Mouse (Mus musculus) stomach, embryonic 15.5 days (tissue): ENCODE data around the gene Myl10. TPM values are rescaled to one million over a fixed set of nuclear protein-coding genes. Genes with fewer than 3 reads are reported as not detected.
A peak's percentile ranks its signal among the peaks of the same experiment; 100 is the strongest.
"Not testable (repeated sequence)": the region's sequence is repeated elsewhere in the genome, so short reads cannot be mapped to it uniquely, and the experiment has no call there.

ENCODE experiments used
- ATAC-seq: fragments of 200-750 bp; cut with Nextera tagmentation; 2 replicates; pipeline ENCODE4 v1.8.0; 2017; ENCODE audit warnings: low read depth, moderate number of reproducible peaks, moderate TSS enrichment; ENCODE audit not compliant: insufficient read depth, low FRiP score
- H3K27ac ChIP-seq: fragments of 300-500 bp; sonication (generic); 2 replicates; pipeline ENCODE4 v1.5.1; 2015; ENCODE audit warnings: mild to moderate bottlenecking, inconsistent platforms
- H3K27me3 ChIP-seq: fragments of 300-500 bp; sonication (generic); replicated peaks from 2 replicates; pipeline ENCODE4 v1.6.1; 2015; ENCODE audit warnings: inconsistent platforms
- H3K36me3 ChIP-seq: fragments of 300-500 bp; sonication (generic); 2 replicates; pipeline ENCODE4 v1.6.1; 2015; ENCODE audit warnings: inconsistent platforms
- H3K4me1 ChIP-seq: fragments of 300-500 bp; sonication (generic); 2 replicates; pipeline ENCODE4 v1.6.1; 2015; ENCODE audit warnings: inconsistent platforms
- H3K4me2 ChIP-seq: fragments of 300-500 bp; sonication (generic); 2 replicates; pipeline ENCODE4 v1.6.1; 2015; ENCODE audit warnings: mild to moderate bottlenecking, inconsistent platforms
- H3K4me3 ChIP-seq: fragments of 300-500 bp; sonication (generic); replicated peaks from 2 replicates; pipeline ENCODE4 v1.5.1; 2015; ENCODE audit warnings: inconsistent platforms
- H3K9ac ChIP-seq: fragments of 300-500 bp; sonication (generic); 2 replicates; pipeline ENCODE4 v1.6.1; 2015; ENCODE audit warnings: inconsistent platforms
- H3K9me3 ChIP-seq: fragments of 300-500 bp; sonication (generic); 2 replicates; pipeline ENCODE4 v1.6.1; 2016; ENCODE audit warnings: inconsistent platforms
- WGBS: fragments of 180-500 bp; shearing (Covaris S2); methylation state at CpG from one replicate; pipeline ENCODE4 v1.1.7; 2015; 5-methylcytosine and 5-hydroxymethylcytosine counted together
- polyA plus RNA-seq: library from polyadenylated mRNA; unstranded; fragments of >200 nt; fragmentation: Nextera tagmentation; extraction: Ambion mirVana; gene quantifications from 2 replicates; pipeline ENCODE4 v1.2.1, GENCODE M21; 2015

Gene Myl10
- polyA plus RNA-seq, 1 experiment from 2014 or later: 0.28 TPM

DNA sequence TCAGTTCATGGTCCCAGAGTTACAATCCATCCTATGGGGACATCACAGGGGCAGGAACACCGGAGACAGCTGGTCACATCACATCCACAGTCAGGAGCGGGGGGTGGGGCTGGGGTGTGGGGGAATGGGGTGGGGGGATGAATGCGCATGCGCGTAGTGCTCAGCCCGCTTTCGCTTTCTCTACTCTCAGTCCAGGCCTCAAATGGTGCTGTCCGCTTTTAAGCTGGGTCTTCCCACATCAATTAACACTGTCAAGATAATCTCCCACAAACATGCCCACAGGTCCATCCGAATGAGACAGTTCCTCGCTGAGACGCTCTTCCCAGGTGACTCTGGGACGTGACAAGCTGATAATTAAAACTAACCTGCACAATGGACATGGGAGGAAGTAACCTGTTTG, 15.2 kb downstream of the Myl10 start:
- H3K27ac ChIP-seq: no peak overlapping the region
- 65% methylated on average over 12 of the region's 12 CpGs for WGBS
- no peaks in the 10 kb centered on the region for H3K9me3 ChIP-seq
- no peaks in the 10 kb centered on the region for H3K36me3 ChIP-seq
- no peak overlapping the region for H3K4me3 ChIP-seq
- ATAC-seq: no peak
- no peaks in the 10 kb centered on the region for H3K27me3 ChIP-seq
- H3K9ac ChIP-seq: no peak overlapping the region
- no peak overlapping the region for H3K4me2 ChIP-seq
- H3K4me1 ChIP-seq: peaks cover 9% of the 10 kb centered on the region; the same call in 1 of the 2 replicates

DNA sequence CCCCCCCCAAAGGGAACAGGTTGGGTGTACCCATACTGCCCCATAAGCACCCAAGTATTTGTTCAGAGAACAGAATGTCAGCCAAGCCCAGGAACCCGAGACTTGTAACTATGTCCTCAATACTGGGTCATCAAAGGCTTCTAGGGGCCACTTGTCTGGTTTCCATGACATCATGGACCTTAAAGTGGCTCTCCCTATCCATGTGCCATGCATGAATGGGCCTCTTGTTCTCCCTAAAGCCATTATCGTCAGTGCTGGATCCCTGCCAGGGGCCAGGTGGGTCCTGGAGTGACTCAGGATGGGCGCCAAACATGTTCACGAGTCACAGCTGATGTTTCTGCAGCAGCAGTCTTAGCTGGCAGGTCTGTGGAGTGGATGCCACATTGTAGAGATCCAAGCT, 17.8 kb downstream of the Myl10 start:
- 37% methylated on average over 4 of the region's 4 CpGs for whole genome bisulfite sequencing
- Histone ChIP-seq H3K27me3 (no peaks in the 10 kb centered on the region; the same call in 1 of the 2 replicates), H3K27ac (no peak overlapping the region), H3K4me1 (peaks cover 9% of the 10 kb centered on the region; the same call in 1 of the 2 replicates), H3K4me3 (no peak overlapping the region), H3K9me3 (no peaks in the 10 kb centered on the region), H3K36me3 (no peaks in the 10 kb centered on the region), H3K9ac (no peak overlapping the region), H3K4me2 (no peak overlapping the region)
- peak; percentile 26; the same call in 1 of the 2 replicates for ATAC-seq

DNA sequence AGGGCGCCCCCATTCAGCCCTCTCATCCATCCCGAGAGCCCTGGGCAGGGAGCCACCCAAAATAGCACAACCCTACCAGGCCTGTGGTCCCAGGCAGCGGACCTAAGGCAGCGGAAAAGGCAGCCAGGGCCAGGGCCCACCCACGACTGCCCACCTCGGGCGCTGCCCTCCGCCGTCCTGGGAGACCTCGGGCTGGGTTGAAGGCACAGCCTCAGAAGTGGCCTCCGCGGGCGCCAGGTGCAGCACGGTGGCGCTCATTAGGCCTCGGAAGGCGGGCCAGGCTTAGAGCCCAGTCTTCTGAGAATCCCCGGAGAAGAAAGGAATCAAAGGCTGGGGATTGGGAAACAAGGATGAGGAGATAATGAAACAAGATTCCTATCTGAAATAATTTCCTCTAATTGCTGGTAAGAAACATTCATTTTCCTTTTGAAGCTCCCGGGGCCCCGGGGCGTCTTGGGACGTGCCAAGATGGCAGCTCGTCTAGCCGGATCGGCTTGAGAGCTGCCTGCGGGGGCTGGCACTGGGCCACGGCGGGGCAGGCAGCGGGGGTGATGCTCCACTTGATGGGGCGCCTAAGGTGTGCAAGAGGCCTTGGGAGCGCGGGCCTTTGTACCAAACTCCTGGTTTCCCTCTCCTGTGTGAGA, 21.4 kb downstream of the Myl10 start:
- Histone ChIP-seq H3K4me2 (peak overlapping the region; percentile 39), H3K36me3 (no peaks in the 10 kb centered on the region), H3K9me3 (no peaks in the 10 kb centered on the region), H3K9ac (no peak overlapping the region), H3K4me1 (0 out of 2 replicates have a peak, but pooled peaks cover 5% of the 10 kb centered on the region), H3K27ac (no peak overlapping the region), H3K27me3 (no peaks in the 10 kb centered on the region; the same call in 1 of the 2 replicates), H3K4me3 (peak overlapping the region; percentile 7; the same call in 1 of the 2 replicates)
- ATAC-seq: no peak
- 24% methylated on average over 32 of the region's 32 CpGs for WGBS

DNA sequence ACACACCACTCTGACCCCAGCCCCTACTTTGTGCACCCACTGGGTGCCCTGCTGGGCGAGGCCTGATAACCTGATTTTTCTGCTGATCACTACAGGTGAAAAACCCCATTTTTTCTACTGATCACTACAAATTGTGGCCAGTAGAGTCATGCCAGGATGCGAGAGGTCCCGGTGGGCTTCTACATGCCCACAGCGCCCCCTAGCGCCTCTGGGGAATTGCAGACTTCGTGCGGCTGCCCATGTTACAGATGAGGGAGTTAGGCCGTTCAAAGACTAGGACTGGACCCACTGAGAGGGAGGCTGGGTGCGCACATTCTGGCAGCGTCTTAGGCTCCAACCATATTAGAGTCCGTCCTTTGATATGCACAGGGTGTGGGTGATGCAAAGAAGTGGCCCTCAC, 21.9 kb downstream of the Myl10 start:
- H3K4me2 ChIP-seq: peak overlapping the region; percentile 39
- H3K36me3 ChIP-seq: no peaks in the 10 kb centered on the region
- 0 out of 2 replicates have a peak, but pooled peaks cover 5% of the 10 kb centered on the region for H3K4me1 ChIP-seq
- H3K4me3 ChIP-seq: peak overlapping the region; percentile 7; the same call in 1 of the 2 replicates
- H3K9me3 ChIP-seq: no peaks in the 10 kb centered on the region
- no peaks in the 10 kb centered on the region; the same call in 1 of the 2 replicates for H3K27me3 ChIP-seq
- H3K27ac ChIP-seq: no peak overlapping the region
- no peak overlapping the region for H3K9ac ChIP-seq
- WGBS: 27% methylated on average over 11 of the region's 11 CpGs
- ATAC-seq: no peak

DNA sequence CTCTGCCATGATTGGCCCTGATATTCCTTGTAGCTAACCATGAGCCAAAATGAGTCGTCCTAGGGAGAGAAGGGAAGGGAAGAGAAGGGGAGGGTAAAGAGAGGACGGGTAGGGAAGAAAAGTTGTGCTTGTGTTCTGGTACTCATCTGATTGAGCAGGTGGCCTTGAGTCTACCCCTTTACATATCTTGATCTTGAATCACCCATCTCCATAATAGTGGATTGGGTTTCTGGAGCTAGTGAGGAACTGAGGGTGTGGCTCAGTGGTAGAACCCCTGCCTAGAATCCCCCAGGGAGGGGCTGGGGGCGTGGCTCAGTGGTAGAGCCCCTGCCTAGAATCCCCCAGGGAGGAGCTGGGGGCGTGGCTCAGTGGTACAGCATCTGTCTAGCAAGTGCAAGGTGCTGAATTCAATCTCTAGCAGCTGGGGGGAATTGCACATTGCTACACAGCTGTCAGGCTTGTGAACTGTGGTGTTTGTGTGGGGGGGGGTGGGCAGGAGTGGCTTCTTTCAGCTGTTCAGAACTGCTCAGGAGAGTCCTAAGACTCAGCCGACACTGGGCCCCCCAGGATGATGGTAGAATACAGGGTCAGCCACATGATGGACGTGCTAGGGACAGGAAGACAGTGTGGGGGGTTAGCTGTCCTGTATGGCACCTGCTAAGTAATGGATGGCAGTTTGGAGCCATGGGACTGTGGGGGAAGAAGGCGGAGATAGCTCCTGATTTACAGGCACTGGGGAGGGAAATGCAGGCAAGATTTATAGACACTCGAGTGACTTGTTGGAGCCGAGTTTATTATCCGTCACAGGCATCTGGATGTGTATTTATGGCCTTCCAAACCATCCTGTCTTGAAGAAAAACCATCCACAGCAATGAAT, 24.0 kb downstream of the Myl10 start:
- Histone ChIP-seq H3K9ac (no peak overlapping the region), H3K4me3 (no peak overlapping the region), H3K4me1 (no peaks in the 10 kb centered on the region), H3K4me2 (no peak overlapping the region), H3K27me3 (no peaks in the 10 kb centered on the region; the same call in 1 of the 2 replicates), H3K27ac (no peak overlapping the region), H3K9me3 (no peaks in the 10 kb centered on the region), H3K36me3 (no peaks in the 10 kb centered on the region)
- 58% methylated on average over 10 of the region's 10 CpGs for WGBS
- ATAC-seq: no peak

DNA sequence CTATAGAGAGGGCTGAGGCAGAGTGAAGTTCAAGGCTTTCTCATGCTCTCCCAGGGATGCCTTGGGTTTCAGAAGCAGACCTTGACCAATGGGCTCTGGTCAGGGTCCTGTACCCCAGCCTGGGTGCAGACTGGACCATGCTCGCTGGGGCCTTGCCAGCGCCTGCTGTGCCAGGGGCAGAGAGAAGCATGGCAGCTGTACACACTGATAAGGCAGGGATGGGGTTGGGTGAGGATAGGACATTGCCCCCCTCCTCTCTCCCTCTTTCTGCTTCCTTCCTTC, 24.6 kb downstream of the Myl10 start:
- no peak for ATAC-seq
- no peaks in the 10 kb centered on the region for H3K36me3 ChIP-seq
- no peaks in the 10 kb centered on the region for H3K9me3 ChIP-seq
- no peaks in the 10 kb centered on the region for H3K4me1 ChIP-seq
- WGBS: 59% methylated on average over 2 of the region's 2 CpGs
- H3K27ac ChIP-seq: no peak overlapping the region
- H3K4me3 ChIP-seq: no peak overlapping the region
- H3K27me3 ChIP-seq: no peaks in the 10 kb centered on the region; the same call in 1 of the 2 replicates
- no peak overlapping the region for H3K4me2 ChIP-seq
- no peak overlapping the region for H3K9ac ChIP-seq

DNA sequence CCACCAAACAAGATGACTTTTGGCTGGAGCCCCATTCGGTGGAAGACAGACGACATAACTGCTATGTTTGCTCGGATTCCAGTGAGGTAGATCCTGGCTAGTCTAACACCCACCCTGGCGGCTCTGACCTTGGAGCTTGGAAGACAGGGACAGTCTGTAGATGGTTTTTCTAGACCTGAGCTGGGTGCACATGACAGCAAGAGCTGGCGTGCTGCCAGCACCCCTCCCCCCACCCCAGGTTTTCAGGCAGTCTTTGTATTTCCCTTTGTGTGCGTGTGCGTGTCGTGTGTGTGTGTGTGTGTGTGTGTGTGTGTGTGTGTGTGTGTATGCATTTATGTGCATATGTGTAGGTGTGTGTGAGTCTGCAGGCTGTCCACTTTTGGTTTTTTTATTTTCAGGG, 25.7 kb downstream of the Myl10 start:
- no peak for ATAC-seq
- Histone ChIP-seq H3K9me3 (no peaks in the 10 kb centered on the region), H3K27me3 (no peaks in the 10 kb centered on the region; the same call in 1 of the 2 replicates), H3K4me1 (no peaks in the 10 kb centered on the region), H3K27ac (no peak overlapping the region), H3K4me3 (no peak overlapping the region), H3K9ac (no peak overlapping the region), H3K36me3 (no peaks in the 10 kb centered on the region), H3K4me2 (no peak overlapping the region)
- 60% methylated on average over 8 of the region's 8 CpGs for WGBS

DNA sequence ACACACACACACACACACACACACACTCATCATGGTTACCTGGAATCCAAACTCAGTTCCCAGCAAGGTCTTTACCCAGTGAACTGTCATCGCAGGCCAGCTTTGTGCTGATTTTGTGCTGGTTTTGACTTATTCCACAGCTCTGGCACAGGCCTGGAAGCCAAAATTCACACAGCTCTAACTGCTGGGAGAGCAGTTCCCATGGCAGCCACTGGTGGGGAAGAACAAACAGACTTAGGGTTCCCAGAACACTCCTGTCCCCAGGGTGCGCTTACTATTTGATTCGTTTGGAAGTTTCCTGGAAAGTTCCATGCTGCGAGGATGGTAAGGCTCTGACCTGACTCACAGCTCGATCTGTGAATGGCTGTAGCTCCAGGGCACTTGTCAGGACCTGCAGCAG, 28.6 kb downstream of the Myl10 start:
- Histone ChIP-seq H3K4me1 (no peaks in the 10 kb centered on the region), H3K9me3 (no peaks in the 10 kb centered on the region), H3K27ac (no peak overlapping the region), H3K4me2 (no peak overlapping the region), H3K4me3 (no peak overlapping the region), H3K27me3 (no peaks in the 10 kb centered on the region), H3K9ac (no peak overlapping the region), H3K36me3 (no peaks in the 10 kb centered on the region)
- no peak for ATAC-seq
- 70% methylated on average over 5 of the region's 5 CpGs for WGBS

DNA sequence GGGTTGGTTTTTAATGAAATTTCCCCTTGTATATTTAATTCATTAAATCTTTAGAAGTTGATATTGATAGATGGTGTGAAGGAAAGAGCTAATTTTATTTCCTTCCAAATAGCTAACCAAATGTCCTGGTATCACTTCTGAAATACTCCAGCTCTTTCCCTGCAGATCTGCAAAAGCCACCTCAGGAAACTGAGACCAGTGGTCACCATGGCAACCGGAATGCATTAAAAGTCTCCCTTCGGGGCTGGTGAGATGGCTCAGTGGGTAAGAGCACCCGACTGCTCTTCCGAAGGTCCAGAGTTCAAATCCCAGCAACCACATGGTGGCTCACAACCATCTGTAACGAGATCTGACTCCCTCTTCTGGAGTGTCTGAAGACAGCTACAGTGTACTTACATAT, 33.3 kb downstream of the Myl10 start:
- H3K4me1 ChIP-seq, H3K27me3 ChIP-seq, H3K36me3 ChIP-seq, ATAC-seq, H3K9me3 ChIP-seq, H3K27ac ChIP-seq, H3K4me3 ChIP-seq, H3K9ac ChIP-seq, H3K4me2 ChIP-seq: not testable (repeated sequence)
- 78% methylated on average over 5 of the region's 5 CpGs for WGBS

DNA sequence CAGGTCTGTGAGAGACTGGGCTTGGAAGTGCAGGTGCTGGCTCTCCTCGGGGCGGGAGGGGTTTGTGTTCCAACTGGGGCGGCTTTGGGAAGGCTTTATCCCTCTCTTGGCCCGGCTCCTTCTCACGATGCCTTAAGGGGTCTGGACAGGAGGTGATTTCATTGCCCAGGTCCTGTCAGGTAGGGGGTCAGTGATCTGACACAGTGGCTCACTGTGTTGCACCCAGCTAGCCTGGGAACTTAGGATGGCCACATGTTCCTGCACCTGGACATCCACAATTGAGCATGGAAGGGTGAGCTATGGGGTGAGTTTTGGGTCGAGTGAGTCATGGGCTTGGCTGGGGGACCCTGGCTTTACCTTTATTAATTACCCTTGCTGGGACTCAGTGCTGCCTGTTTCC, 46.0 kb downstream of the Myl10 start:
- H3K4me3 ChIP-seq: no peak overlapping the region
- no peak overlapping the region for H3K9ac ChIP-seq
- no peaks in the 10 kb centered on the region for H3K4me1 ChIP-seq
- H3K27ac ChIP-seq: no peak overlapping the region
- no peaks in the 10 kb centered on the region for H3K9me3 ChIP-seq
- no peaks in the 10 kb centered on the region for H3K36me3 ChIP-seq
- ATAC-seq: no peak
- H3K27me3 ChIP-seq: no peaks in the 10 kb centered on the region
- WGBS: 59% methylated on average over 6 of the region's 6 CpGs
- H3K4me2 ChIP-seq: no peak overlapping the region

DNA sequence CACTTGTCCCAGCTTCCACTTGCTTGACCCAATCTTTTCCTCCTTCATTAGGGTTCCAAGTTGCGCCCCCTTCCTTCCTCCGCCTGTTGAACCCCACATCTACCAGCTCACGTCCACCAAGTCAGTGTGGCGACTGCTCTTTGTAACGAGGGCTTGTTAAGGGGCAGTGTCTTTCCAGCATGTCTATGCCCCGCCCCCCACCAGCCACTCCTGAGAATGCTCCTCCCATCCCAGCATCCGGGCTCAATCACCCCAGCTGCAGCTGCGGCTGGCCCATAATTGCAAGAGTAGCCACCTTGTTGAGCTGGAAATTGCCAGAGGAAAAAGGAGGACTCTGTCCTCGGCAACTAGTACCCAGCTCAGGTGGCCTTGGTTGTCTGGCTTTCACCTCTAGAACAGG, 53.6 kb downstream of the Myl10 start:
- Histone ChIP-seq H3K27ac (no peak overlapping the region), H3K4me1 (no peaks in the 10 kb centered on the region), H3K9me3 (0 out of 2 replicates have a peak, but pooled peaks cover 4% of the 10 kb centered on the region), H3K4me3 (no peak overlapping the region), H3K36me3 (peaks cover 9% of the 10 kb centered on the region; the same call in 1 of the 2 replicates), H3K4me2 (no peak overlapping the region), H3K27me3 (no peaks in the 10 kb centered on the region), H3K9ac (no peak overlapping the region)
- WGBS: 72% methylated on average over 9 of the region's 9 CpGs
- ATAC-seq: no peak
